Mouse (Mus musculus): ENCODE results near the gene Capn11. TPM values are rescaled to one million over a fixed set of nuclear protein-coding genes. Genes with fewer than 3 reads are reported as not detected.

Gene Capn11
- polyA plus RNA-seq, 1 experiment, result not detected

- Histone ChIP-seq H3K4me1 (ENCODE audit: control insufficient read depth, insufficient read depth, low read length) (peaks cover 9% of the 10 kb centered on the region), H3K27ac (ENCODE audit: insufficient read depth, low read depth, low read length) (no peak overlapping the region), H3K4me3 (ENCODE audit: insufficient read depth, low read depth, low read length) (no peak overlapping the region)
- TF ChIP-seq POLR2A (IDR thresholded peaks at IDR 0.05; ENCODE audit: insufficient read depth, low read depth, low read length) (no peak), CTCF (IDR thresholded peaks at IDR 0.05; ENCODE audit: insufficient read depth, low read depth, low read length) (no peak)
- 67% methylated on average over 6 of the region's 6 CpGs for WGBS
These were observed 39.2 kb upstream of the Capn11 start for GRCm38 (mm10) chr17:45698368-45698767.

GRCm38 (mm10) chr17:45696981-45697380 lies 37.9 kb upstream of the Capn11 start:
- WGBS, result 92% methylated on average over 9 of the region's 9 CpGs

GRCm38 (mm10) chr17:45695227-45696120 lies 36.3 kb upstream of the Capn11 start:
- no peak for TF ChIP-seq POLR2A (IDR thresholded peaks at IDR 0.05; ENCODE audit: insufficient read depth, low read depth, low read length)
- no peak for TF ChIP-seq CTCF (IDR thresholded peaks at IDR 0.05; ENCODE audit: insufficient read depth, low read depth, low read length)
- 65% methylated on average over 23 of the region's 23 CpGs for WGBS
- no peak overlapping the region for H3K4me3 ChIP-seq (ENCODE audit: insufficient read depth, low read depth, low read length)
- H3K4me1 ChIP-seq (ENCODE audit: control insufficient read depth, insufficient read depth, low read length), result peaks cover 9% of the 10 kb centered on the region
- H3K27ac ChIP-seq (ENCODE audit: insufficient read depth, low read depth, low read length), result no peak overlapping the region

More at GRCm38 (mm10) chr17:45696981-45697380, 37.9 kb upstream of the Capn11 start:
- TF ChIP-seq CTCF (IDR thresholded peaks at IDR 0.05; ENCODE audit: insufficient read depth, low read depth, low read length), result no peak
- TF ChIP-seq POLR2A (IDR thresholded peaks at IDR 0.05; ENCODE audit: insufficient read depth, low read depth, low read length), result no peak
- Histone ChIP-seq H3K27ac (ENCODE audit: insufficient read depth, low read depth, low read length) (no peak overlapping the region), H3K4me3 (ENCODE audit: insufficient read depth, low read depth, low read length) (no peak overlapping the region), H3K4me1 (ENCODE audit: control insufficient read depth, insufficient read depth, low read length) (peaks cover 9% of the 10 kb centered on the region)

- TF ChIP-seq POLR2A (IDR thresholded peaks at IDR 0.05; ENCODE audit: insufficient read depth, low read depth, low read length) (no peak), CTCF (IDR thresholded peaks at IDR 0.05; ENCODE audit: insufficient read depth, low read depth, low read length) (no peak)
- 83% methylated on average over 18 of the region's 18 CpGs for WGBS
- Histone ChIP-seq H3K4me3 (ENCODE audit: insufficient read depth, low read depth, low read length) (no peak overlapping the region), H3K4me1 (ENCODE audit: control insufficient read depth, insufficient read depth, low read length) (peaks cover 9% of the 10 kb centered on the region), H3K27ac (ENCODE audit: insufficient read depth, low read depth, low read length) (no peak overlapping the region)
These were observed 34.9 kb upstream of the Capn11 start for GRCm38 (mm10) chr17:45693812-45694565.

GRCm38 (mm10) chr17:45692159-45692558 lies 33.0 kb upstream of the Capn11 start:
- peaks cover 12% of the 10 kb centered on the region for H3K4me1 ChIP-seq (ENCODE audit: control insufficient read depth, insufficient read depth, low read length)
- TF ChIP-seq CTCF (IDR thresholded peaks at IDR 0.05; ENCODE audit: insufficient read depth, low read depth, low read length), result no peak
- no peak for TF ChIP-seq POLR2A (IDR thresholded peaks at IDR 0.05; ENCODE audit: insufficient read depth, low read depth, low read length)
- no peak overlapping the region for H3K4me3 ChIP-seq (ENCODE audit: insufficient read depth, low read depth, low read length)
- no peak overlapping the region for H3K27ac ChIP-seq (ENCODE audit: insufficient read depth, low read depth, low read length)
- WGBS, result 89% methylated on average over 5 of the region's 5 CpGs

GRCm38 (mm10) chr17:45690044-45690443 lies 30.9 kb upstream of the Capn11 start:
- Histone ChIP-seq H3K27ac (ENCODE audit: insufficient read depth, low read depth, low read length) (no peak overlapping the region), H3K4me3 (ENCODE audit: insufficient read depth, low read depth, low read length) (no peak overlapping the region), H3K4me1 (ENCODE audit: control insufficient read depth, insufficient read depth, low read length) (peaks cover 11% of the 10 kb centered on the region)
- TF ChIP-seq CTCF (IDR thresholded peaks at IDR 0.05; ENCODE audit: insufficient read depth, low read depth, low read length), result no peak
- TF ChIP-seq POLR2A (IDR thresholded peaks at IDR 0.05; ENCODE audit: insufficient read depth, low read depth, low read length), result no peak
- WGBS, result 90% methylated on average over 4 of the region's 4 CpGs

- WGBS, result 92% methylated on average over 9 of the region's 9 CpGs
- peaks cover 14% of the 10 kb centered on the region for H3K4me1 ChIP-seq (ENCODE audit: control insufficient read depth, insufficient read depth, low read length)
- H3K27ac ChIP-seq (ENCODE audit: insufficient read depth, low read depth, low read length), result no peak overlapping the region
- no peak for TF ChIP-seq CTCF (IDR thresholded peaks at IDR 0.05; ENCODE audit: insufficient read depth, low read depth, low read length)
- TF ChIP-seq POLR2A (IDR thresholded peaks at IDR 0.05; ENCODE audit: insufficient read depth, low read depth, low read length), result no peak
- H3K4me3 ChIP-seq (ENCODE audit: insufficient read depth, low read depth, low read length), result no peak overlapping the region
These were observed 30.0 kb upstream of the Capn11 start for GRCm38 (mm10) chr17:45689120-45689519.

- 5% methylated on average over 12 of the region's 12 CpGs for WGBS
- peaks cover 18% of the 10 kb centered on the region for H3K4me1 ChIP-seq (ENCODE audit: control insufficient read depth, insufficient read depth, low read length)
- H3K4me3 ChIP-seq (ENCODE audit: insufficient read depth, low read depth, low read length), result peak within 1 kb of the TSS; percentile 95
- H3K27ac ChIP-seq (ENCODE audit: insufficient read depth, low read depth, low read length), result peak within 1 kb of the TSS; percentile 75
- TF ChIP-seq CTCF (IDR thresholded peaks at IDR 0.05; ENCODE audit: insufficient read depth, low read depth, low read length) (no peak), POLR2A (IDR thresholded peaks at IDR 0.05; ENCODE audit: insufficient read depth, low read depth, low read length) (no peak)
These were observed 27.6 kb upstream of the Capn11 start, which contains the start of gene Tmem63b for GRCm38 (mm10) chr17:45686716-45687115. TSS of gene Tmem63b (minus strand) at chr17:45686905.

All from olfactory bulb, adult 2 months (tissue).